Mouse (Mus musculus) thymus, postnatal 4 days (tissue): ENCODE results near the gene Arhgap32.
"Not testable (repeated sequence)": the region's sequence is repeated elsewhere in the genome, so short reads cannot be mapped to it uniquely, and the experiment has no call there.

Experiments used
- DNase-seq: peaks from one replicate; pipeline ENCODE4 v3.0.0; 2021

The Arhgap32 gene

DNA sequence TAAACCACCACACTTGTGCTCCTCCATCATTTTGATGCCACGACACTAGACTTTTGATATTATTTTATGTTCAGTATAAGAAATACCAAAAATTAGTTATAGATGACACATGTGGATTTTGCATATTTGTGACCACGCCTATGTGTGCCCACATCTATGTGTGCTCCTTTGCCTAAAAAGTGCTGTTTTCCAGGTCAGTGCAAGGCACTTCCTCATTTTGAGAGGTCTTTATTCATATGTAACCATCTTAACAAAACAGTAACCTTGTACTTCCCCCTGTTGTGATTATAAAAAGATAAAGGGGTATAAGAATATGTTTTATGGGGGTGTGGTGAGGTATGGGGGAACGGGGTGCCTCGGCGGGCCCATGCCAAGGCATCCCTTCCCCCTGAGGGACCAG lies 22.7 kb downstream of the Arhgap32 start:
- no peak for DNase-seq

DNA sequence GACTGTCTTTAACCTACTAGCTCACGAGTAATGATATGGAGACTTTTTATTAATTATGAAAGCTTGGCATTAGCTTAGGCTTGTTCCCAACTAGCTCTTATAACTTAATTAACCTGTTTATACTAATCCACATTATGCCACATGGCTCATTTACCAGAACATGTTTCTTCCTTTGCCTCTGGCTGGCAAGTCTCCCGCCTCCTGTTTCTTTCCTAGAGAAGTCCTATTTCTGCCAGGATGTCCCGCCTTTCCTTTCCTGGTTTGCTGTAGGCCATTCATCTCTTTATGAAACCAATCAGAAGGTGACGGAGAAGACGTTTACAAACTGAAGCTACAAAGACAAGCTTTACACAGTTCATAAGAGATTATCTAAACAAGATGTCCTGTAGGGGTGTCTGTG lies 23.7 kb downstream of the Arhgap32 start:
- no peak for DNase-seq

DNA sequence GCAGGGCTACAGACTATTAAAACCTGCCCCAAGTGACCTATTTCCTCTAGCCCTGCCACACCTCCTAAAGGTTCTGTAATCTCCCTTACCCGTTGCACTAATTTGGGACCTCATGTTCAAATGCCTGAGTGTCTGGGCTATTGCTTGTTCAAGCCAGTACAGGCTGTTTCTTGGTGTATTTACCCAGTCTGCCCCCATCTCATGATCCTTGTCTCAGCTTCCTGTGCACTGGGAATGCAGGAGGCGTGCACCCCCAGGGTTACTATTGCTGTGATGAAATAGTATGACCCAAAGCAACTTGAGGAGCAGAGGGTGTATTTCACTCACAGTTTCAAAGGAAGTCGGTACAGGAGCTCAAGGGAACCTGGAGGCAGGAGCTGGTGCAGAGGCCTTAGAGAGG lies 26.9 kb downstream of the Arhgap32 start:
- no peak for DNase-seq

DNA sequence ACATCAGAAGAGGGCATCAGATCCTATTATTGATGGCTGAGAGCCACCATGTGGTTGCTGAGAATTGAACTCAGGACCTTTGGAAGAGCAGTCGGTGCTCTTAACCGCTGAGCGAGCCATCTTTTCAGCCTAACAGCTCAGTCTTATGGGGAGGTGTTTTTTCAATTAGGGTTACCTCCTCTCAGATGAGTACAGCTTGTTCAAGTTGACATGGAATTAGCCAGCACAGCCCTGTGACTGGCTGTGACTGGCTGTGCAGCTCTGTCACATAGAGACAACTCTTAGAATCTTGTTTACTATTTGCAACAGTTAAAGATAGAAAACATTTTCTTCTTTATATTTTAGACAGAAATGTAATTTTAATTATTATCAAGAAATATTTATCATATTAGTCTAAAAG lies 27.5 kb downstream of the Arhgap32 start:
- DNase-seq = no peak

DNA sequence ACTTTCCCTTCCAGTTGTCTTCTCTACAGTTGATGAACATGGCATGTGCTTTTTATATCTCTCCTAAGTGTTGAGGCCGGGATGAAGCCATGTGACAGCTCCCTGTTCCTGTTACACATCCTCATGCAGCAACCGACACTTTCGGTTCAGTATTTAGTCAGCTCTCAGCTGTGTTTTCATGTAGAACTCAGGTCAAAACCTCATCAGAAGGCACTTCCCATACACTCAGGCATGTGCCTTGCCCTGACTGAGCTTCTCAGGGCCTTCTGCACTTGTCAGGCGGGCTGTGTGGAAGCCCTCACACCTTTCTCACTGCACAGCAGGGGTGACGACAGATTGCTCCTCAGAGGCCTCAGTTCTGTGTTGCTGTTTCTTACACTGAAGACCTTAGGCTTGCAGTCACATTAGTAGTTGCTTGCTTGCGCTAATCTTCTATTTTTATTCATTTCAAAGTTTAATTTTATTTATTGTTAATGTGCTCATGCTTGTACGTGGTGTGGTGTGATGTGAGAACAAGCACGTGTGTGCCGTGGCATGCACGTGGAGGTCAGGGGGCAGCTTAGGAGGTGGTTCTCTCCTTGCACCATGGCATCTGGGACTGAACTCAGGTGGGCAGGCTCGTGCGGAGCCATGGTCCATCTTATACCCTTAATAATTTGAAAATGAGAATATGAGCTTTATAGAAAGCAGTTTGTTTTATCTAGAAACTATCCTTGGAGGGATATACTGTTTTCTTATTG lies 30.5 kb downstream of the Arhgap32 start:
- DNase-seq = peak; percentile 36

DNA sequence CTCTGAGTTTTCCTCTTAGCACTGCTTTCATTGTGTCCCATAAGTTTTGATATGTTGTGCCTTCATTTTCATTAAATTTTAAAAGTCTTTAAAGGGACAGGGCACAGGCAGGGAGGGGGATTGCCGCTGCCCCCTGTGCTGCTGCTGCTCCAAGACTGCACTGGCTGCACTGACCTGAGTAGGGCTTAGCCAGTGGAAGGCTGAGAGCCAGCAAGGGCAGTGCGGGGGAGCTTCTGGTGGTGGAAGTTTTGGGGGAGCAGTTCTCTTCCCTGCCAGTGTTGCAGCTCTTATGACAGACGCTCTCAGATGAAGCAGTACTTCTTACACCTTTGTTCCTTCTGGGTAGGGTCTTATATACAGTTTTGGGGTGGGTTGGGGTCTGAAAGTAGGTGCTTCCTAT lies 33.3 kb downstream of the Arhgap32 start:
- DNase-seq = peak; percentile 19

DNA sequence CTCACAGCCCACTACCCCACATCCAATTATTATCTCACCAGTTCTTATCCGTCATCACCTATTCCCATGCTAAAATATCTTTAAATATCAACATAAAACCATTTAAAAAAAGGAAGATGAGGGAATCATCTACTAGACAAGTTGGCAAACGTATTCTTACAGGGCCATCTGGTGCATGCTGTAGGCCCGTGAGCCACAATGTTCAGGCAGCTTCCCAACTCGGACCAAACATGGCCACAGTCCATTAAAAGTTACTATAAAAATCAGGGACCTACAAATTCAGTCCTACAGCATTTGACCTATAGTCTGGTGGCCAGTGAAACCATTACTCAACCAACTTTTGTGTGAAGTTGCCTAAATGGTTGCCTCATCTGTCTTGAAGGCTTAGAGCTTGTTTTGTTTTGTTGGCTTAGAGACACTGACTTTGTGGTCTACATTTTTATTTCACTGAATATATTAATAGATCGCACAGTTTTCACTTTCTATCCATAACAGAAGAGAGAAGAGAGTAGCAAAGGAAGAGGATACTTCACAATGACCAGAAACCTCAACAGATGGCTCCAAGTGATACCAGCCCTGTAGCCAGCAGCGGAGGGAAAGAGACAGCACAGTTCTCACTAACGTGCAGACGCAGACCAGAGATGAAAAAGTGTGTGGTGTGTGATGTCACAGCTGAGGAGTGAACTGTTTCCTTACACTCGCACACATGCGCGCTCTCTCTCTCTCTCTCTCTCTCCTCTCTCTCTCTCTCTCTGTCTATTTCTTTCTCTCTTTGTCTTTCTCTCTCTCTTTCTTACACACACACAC lies 34.1 kb downstream of the Arhgap32 start:
- DNase-seq = peak; percentile 33

DNA sequence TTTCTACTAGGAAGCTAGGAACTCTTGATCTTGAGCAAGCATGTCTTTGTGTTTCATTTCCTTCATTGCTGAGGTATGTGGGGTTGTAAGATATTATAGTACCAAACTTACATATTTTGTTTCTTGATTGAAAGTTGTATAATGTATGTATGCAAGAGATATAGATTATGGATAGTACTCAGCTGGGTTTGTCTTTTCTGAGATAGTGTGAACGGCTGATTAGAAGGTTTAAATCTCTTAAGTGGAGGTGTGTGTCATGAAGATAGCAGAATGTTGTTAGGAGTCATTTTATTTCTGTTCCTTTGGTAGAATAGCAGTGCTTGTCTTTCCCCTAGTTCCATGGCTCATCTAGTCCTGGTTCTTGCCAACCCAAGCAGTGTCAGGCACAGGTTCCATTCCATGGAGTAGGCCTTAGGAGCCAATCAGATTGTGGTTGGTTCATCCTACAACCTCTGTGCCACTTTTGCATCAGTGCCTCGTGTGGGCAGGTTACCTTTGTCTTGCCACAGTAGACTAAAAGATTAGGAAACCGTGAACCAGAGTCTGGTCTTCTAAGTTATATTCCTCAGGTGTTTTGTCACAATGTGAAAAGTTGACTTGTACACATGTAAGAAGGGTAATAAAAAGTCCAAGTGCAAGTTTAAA lies 38.9 kb downstream of the Arhgap32 start:
- DNase-seq = no peak

DNA sequence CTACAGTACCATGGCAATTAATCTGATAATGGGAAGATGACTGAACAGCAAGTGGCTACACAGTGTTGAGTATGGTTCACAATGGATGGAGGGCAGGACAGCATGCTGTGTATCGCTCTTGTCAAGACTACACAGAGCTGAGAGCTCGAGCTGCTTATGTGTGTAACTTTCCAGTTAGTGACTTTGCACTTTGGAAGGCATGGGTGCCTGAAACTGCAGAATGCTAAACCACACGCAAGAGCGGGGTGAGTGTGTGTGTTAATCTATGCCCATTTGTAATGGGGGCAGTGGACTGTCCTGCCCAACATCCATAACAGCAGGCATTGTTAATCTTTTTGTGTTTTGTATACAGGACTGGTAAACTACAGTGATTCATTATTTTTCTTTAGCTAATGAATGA lies 40.8 kb downstream of the Arhgap32 start:
- DNase-seq = no peak

DNA sequence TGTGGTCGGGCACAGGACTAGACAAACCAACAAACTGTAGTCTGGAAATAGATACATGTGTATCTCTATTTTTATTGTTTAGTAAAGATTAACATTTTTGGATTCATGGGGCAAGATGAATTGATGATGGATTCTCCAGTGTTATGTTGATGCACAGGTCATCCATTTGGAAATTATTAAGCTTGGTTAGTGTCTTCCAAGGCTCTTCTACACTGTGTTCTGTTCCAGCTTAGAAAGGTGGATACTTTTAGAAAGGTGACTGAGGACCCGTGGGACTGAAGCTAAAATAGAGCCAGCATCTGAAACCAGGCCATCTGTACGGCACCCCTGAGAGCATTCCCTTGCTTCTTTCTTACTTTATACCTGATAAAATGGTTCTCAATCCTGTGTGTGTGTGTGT lies 41.3 kb downstream of the Arhgap32 start:
- no peak for DNase-seq

DNA sequence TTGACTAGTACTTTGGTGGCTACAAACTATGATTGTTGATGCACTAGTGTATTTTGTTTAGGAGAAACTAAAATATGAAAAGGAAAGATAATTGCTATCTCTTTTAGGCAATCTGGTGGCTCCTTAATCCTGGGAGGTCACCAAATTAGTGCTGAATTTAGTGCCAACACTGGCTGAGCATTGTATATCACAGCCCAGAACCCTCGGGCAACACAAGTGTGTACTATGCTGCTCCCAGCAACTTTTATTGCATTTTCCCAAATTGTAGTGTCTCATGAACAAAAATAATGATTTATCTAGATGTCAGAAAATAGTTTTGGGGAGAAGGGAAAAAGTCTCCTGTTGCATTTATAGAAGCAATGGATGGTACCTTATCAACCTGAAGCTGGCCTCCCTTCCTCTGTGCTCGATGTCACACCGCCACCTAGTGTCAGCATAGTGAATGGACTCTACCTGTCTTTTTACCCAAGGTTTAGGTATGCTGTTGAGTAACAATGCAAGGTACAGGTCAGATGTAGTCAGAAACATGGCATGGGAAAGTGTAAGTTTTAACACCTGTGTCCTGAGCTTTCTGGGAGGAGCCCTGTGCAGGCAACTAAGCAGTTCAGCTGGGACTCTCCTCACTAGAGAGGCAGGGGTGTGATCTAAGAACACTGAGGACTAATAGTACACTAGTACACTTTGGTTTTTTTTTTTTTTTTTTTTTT lies 43.1 kb downstream of the Arhgap32 start:
- DNase-seq = peak; percentile 84

DNA sequence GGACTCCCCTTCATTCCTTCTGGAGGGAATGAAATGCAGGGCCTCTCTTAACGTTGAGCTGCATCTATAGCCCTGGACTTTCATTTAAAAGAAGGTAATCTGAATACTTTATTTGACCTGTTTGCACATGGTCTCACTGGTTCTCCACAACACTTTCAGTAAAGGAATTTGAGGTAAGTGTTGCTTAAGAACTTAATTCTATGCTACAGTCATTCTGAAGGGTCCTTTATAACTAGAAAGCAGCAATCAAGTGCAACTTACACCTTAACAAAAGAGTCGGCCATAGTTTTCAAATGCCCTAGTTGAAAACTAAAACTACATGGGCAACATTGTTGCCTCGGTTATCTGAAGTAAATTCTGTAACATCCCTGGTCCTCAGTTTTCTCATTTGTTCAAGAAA lies 43.8 kb downstream of the Arhgap32 start:
- DNase-seq = no peak

DNA sequence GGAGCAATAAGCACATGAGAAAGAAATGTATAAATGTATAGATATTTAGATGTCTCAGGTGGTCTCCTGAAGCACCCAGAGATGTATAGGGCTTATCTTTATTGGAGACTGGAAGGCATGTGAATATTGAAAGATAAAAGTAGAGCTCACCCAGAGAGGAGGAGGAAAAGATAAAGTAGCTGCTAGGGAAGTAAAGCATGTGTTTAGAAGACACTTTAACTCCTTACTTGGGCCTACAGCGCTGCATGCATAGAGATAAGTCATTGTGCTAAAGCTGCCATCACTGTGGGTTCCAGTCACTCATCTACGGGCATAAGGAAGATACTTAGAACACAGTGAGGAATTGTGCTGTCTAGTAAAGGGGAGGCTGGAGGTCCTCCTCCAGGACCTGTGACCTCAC lies 46.9 kb downstream of the Arhgap32 start:
- no peak for DNase-seq

DNA sequence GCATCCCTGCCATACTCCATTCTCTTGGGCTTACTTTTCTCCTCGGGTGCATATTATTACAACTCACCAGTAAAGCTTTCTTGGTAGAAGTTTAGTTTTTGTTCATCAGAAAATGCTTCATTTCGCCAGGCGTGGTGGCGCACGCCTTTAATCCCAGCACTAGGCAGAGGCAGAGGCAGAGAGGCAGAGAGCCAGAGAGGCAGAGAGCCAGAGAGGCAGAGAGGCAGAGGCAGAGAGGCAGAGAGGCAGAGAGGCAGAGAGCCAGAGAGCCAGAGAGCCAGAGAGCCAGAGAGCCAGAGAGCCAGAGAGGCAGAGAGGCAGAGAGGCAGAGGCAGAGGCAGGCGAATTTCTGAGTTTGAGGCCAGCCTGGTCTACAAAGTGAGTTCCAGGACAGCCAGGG lies 47.9 kb downstream of the Arhgap32 start:
- not testable (repeated sequence) for DNase-seq

DNA sequence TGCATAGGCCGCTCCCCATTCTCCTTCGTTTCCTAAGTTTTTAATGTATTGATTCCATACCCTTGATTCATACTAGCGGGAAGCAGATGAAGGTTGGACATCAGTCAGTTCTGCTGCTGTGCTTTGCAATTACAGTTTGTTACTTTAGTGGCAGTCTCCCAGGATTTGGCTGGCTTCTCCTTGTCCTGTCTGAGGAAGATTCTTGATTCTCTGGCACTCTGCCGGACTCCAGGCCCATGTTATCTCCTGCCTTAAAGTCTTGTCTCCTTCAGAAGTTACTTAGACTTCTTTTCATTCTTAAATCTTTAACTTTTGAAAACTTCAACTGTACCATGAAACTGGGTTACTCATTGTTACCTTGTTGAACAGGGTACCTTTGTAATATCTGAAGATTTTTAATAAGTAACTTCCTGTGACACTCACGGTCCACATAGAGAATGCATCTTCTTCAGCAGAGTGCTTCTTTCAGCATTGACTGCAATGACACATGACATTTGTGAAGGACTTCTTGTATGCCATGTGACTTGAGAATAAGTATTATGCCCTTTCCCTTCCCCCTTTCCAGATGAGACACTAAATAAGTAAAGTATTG lies 52.7 kb downstream of the Arhgap32 start:
- DNase-seq = no peak

DNA sequence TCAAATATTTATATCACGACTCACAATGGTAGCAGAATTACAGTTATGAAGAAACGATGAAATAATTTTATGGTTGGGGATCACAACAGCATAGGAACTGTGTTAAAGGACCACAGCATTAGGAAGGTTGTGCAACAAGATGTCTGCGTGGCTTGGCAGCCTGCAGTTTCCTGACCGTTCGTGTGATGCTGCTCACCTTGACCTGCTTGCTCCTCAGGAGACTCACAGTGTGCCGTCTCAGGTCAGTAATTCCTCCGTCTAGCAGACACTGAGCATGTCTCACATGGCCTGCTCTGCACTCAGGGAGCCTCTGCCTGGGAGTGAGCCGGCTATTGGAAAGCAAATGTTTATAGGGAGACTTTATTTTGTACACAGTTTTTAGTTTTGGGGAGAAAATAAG lies 54.8 kb downstream of the Arhgap32 start:
- no peak for DNase-seq

DNA sequence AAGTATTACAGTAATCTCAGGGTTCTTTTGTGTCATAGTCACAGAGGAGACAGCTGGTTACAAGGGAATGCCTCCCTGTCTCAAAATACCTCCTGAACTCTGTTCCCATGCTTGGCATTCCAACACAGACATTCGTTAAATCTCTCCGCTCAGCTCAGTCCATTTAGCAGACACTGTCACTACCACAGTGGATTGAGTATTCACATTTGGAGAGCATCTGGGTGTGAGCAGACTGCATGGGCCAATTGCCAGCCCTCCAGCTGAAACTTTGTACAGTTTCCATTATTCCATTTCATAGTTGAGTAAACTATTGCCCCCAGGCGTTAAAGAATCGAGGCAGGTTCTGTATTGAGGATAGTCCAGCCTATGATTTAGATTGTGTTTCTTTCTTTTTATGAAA lies 60.7 kb downstream of the Arhgap32 start:
- no peak for DNase-seq

DNA sequence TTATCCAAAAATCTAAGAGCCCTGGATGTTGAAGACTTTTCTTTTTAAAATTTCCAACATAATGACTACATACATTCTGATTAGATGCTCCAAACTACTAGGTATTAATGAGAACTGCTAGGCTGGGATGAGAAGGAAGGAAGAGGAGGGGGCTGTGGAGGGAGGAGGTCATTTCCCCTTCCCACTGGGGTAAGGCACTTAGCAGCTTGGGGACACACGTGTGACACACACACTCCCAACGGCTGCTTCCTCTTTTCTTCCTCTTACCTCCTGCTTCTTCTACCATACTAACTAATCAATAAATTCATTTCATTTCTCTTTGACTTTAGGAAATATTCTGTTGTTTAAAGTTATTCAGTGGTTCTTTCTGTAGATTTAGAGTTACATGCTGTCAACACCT lies 65.2 kb downstream of the Arhgap32 start:
- no peak for DNase-seq

DNA sequence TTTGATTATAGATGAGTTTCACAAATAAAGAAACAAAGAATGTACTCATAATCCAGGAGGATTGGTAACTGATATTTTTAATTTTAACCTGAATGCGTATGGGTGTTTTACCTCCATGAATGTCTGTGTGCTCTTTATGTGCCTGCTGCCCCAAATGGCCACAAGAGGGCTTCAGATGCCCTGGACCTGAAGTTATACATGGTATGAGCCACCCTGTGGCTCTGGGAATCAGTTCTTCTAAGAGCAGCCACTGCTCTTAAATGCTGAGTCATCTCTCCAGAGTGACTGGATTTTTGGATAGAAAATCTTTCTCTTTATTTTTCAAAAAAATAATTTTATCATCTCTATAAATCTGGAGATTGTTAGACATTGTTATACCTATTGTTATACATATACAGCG lies 70.6 kb downstream of the Arhgap32 start:
- DNase-seq = peak; percentile 38

DNA sequence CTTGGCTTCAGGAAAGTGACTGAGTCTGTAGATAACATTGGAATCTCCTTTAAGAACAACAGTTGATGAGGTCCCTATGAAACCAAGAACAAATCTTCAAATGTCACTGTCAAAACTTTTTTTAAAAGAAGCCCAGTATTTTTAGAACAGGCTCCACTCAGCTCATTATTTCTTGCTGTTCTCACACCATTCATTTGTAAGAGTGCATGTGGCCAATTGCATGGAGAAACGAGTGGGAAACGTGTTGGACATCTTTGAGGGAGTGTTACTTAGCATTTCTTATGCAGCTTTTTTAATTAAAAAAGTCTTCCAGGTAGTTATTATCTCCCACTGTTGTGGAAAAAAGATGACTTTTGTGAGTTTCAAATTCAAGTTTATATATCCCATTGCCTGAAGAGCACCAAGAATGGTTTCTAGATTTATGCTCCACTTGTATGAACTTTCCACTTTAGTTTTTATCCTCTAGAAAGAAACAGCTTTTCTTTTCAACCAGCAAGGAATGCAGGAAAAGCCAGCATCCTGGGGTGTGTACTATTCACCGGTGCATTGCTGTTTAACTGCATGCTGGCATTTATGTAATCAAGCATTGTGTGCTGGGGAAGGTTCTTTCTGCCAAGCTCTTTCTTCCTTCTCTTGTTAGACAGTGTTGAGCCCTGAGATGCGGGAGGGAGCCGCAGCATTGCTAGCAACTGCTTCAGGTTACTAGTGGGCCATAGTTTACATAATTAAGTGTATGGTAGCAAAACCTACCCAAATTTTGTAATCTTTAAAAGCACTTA lies 76.5 kb downstream of the Arhgap32 start:
- no peak for DNase-seq

DNA sequence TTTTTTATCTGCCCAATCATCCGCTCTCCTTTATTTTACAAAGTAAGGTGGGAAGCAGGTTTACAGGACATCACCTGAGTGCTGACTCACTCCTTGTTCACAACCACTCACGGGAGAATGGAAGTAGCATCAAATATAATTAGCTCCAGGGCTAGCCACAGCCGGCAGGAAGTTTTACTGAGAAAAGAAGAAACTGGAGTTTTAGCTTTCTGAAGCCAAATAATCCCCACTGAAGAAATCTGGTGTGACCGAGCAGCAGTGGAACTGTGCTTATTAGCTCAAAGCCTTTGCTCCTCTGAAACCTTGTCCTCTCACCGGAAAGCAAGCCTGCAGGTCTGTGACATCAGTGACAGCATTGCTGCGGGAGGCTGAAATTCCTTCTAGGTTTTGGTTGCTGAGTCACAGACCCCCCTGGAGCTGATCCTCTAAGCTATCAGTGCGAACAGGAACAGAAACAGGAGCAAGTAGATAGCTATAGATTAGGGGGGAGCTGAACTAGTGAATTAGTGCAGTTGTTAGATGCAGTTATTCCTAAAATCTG lies 88.6 kb downstream of the Arhgap32 start:
- no peak for DNase-seq

DNA sequence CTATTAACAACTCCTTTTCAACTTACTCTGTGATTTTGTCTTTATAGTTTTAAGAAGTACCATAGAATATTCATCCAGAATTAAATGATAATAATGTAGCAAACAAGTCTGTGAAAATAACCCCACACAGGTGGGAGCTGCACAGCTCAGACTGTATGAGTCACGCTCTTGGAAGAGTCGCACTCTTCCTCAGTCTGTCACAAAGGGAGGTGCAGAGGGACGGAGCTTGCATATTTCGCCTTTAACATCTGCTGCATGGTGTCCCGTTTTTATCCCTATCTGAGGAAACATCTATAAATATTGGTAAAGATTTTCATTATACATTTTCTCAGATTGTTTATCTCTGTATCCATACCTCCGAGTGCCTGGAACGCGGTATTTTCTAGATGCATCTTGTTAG lies 91.2 kb downstream of the Arhgap32 start:
- DNase-seq = no peak
